Mouse (Mus musculus): ENCODE results near the gene Zfp207.
"Not testable (repeated sequence)": the region's sequence is repeated elsewhere in the genome, so short reads cannot be mapped to it uniquely, and the experiment has no call there.

The Zfp207 gene

DNA sequence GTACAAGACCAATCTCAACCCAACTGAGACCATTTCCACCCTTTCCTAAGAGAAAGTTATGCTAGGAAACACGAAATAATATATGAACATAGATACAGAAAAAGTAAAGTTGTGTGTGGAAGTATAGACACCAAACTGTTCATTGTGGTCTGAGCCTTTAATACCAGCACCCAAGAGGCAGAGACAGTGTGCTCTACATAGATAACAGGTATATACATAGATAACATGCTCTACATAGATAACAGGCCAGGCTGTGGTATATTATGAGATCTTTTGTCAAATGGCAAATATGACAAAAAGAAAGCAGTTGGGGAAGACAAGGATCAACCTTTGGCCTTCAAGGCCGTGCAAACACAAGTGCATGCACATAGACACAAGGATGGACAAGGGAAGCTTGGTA, 27.3 kb downstream of the Zfp207 start:
- no peak for DNase-seq (ENCODE audit: low read depth, low spot score)

DNA sequence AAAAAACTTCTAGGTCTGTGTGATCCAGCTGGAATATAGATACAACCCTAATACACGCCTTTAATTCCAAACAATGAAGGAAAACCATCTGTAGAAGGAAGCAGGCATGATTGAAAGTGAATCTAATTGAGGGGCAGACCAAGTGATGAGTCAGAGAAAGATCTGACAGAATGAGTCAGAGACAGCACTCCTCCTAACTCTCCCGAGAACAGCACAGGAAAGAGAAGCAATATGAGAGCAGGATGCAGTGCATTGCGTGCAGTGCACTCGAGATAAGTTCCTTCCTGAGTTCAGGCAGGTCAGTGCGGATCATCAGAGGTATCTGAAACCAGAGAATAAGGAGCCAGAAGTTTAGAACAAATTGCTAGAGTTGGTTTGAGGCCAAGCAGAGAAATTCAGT, 34.0 kb downstream of the Zfp207 start:
- no peak for DNase-seq (ENCODE audit: low read depth, low spot score)

DNA sequence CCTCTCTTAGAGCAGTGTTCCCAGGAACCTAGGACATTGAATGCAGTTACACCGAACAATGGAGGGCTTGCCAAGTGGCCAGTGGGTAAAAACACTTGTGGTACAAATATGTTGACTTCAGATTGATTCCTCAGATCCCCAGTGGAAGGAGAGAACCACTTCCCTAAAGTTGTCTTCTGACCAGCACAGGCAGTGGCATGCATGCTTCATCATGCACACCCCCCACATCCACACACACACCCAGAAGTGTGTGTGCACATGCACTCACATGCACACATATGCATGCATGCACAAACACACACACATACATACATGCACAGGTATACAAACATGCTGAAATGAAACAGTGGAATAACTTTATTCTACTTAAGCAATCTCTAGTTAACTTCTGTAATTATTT, 36.7 kb downstream of the Zfp207 start:
- DNase-seq (ENCODE audit: low read depth, low spot score) = no peak

DNA sequence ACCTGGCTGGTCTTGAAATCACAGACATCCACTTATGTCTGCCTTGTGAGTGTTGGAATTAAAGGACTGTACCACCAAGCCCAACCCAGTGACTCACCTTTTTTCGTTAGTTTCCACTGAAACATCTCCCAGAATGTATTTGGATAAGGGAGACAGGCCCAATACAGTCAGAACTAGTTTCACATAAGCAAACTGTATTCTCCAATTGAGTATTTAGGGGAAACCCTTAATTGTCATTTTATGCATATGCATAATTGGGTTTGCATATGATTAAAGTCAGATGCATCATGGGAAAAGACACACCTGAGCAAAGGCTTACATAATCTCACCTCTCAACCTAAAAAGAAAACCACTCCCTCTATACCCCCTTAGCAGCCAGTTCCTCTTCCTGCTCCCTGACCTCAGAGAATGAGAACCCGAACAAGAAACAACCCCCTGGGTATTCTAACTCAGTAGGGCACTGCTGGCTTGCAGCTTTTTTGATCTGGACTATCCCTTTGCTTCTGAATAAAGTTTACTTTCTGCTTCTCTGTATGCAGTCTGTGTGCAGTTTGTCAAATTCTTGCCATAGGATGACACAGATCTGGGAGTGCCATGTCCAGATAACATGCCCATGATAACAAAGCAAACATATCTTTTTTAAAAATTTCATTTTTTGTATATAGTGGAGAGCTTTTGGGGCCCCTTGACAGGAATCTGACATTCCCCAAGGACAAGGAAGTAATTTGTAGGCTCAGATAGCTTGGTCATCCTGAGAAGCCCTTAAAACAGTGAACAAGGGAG, 37.3 kb downstream of the Zfp207 start:
- DNase-seq (ENCODE audit: low read depth, low spot score) = no peak

DNA sequence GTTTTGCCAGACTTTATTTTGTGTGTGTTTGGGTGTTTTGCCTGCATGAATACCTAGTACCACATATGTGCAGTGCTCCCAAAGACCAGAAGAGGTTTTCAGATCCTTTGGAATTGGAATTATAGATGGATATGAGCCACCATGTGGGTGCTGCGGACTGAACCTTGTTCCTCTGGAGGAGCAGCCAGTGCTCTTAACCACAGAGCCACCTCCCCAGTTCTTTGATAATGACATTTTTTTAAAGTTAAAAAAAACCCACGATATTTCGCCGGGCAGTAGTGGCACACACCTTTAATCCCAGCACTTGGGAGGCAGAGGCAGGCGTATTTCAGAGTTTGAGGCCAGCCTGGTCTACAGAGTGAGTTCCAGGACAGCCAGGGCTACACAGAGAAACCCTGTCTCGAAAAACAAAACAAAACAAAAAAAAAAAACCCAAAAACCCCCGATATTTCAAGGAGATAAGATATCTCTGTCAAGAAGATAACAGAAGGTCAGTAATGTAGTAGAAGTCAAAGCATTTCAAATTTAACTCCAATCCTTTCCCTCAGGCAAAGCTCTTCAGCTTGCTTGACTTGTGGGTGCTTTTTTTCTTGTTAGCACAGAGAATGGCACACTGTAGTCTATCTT, 38.5 kb downstream of the Zfp207 start:
- DNase-seq (ENCODE audit: low read depth, low spot score) = no peak

DNA sequence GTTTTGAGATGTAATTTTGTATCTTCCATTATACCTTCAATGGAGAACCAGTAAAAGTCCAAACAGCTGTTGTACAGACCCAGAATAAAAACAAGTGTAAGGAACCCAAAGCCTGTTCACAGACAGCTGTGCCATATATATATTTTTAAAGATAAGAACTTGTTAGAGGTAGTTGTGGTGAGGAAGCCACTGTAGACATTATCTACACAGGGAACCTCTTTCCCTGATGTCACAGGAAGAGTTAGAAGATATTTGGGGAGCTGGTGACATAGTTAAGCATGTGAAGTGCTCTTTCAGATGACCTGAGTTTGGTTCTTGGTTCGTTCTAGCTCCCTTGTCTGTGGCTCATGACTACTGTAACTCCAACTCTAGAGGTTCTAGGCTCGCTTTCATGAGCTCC, 41.6 kb downstream of the Zfp207 start:
- DNase-seq (ENCODE audit: low read depth, low spot score) = no peak

DNA sequence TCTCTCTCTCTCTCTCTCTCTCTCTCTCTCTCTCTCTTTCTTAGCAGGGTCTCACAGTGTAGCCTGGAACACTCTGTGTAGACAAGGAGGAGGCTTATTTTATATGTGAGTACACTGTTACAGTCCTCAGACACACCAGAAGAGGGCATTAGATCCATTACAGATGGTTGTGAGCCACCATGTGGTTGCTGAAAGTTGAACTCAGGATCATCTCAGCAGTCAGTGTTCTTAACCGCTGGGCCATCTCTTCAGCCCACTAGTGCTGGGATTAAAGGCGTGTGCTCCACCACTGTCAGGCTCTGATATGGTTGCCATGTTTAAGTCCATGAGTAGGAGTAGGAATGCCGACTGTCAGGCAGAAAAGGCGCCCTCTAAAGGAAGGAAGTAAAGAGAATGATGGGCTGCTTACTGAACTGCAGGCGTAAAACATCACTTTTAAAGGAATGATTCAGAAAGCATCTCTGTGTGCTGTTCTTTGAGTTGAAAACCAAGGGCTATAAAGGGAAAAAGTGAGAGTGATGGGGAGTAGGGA, 42.2 kb downstream of the Zfp207 start:
- DNase-seq (ENCODE audit: low read depth, low spot score) = no peak

DNA sequence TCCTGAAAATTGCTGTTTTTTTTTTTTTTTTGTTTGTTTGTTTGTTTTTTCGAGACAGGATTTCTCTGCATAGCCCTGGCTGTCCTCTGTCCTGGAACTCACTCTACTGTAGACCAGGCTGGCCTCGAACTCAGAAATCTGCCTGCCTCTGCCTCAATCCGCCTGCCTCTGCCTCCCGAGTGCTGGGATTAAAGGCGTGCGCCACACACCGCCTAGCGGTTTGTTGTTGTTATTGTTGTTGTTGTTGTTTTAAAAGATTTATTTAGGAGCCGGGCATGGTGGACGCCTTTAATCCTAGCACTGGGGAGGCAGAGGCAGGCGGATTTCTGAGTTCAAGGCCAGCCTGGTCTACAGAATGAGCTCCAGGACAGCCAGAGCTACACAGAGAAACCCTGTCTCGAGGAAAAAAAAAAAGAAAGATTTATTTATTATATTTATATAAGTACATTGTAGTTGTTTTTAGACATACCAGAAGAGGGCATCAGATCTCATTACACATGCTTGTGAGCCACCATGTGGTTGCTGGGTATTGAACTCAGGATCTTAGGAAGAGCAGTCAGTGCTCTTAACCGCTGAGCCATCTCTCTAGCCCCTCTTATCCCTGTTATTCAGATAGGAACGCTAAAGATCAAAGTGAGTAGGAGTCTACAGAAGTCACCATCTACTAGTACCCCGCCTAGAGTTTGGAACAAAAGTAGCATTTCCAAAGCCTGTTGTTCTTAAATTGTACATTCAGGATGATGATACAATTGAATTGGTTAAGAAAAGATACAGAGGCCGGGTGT, 43.1 kb downstream of the Zfp207 start:
- not testable (repeated sequence) for DNase-seq (ENCODE audit: low read depth, low spot score)

DNA sequence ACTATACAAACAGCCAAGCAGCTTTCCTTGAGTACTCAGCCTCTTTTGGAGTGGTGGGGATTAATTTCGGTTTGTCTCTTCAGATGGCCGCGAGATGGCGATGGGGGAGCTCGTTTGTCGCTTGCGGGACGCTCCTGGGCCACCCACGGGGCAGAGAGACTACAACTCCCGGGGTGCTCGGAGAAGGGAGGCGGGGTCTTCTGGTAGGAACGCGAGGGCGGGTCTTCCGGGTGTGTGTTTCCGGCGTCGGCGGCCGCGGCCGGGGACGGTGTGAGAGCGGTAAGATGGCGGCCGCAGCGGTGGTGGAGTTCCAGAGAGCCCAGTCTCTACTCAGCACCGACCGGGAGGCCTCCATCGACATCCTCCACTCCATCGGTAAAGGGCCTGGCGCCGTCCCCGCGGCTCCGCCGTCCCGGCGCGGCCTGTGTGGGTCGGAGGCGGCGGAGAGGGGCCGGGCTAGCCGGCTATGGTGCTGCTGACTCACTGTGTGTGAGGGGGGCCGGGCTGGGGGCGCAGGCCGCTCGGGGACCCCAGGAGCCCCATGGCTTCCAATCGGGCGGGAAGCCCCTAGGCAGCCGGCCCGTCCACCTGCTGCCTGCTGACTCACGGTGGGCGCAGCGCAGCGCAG, 45.4 kb downstream of the Zfp207 start, which contains the start of gene Psmd11:
Psmd11 (plus strand) TSS at position 235 of the 628 bp plus-strand sequence.
- peak; percentile 93 for DNase-seq (ENCODE audit: low read depth, low spot score)

DNA sequence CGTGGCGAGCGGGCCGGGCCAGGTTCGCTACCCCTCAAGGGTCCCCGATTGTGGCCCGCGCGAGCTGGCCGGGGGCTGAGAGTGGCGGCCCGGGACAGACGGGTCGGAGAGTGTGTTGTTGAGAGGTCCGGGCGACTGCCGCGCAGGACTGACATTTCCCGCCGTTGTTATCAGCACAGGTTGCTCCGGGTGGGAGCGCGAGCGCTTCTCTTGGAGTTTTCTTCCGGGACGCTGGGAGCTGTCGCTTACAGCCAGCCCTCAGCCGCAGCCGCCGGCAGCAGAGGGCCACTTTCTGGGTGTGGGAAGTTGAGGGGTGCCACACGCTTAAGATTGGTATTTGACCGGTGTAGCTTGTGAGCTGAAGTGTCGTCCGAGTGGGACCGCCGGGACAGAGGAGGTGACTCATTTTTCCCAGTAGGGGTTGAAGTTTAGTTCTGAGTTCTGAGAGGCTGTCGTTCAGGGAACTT, 46.0 kb downstream of the Zfp207 start:
- no peak for DNase-seq (ENCODE audit: low read depth, low spot score)

DNA sequence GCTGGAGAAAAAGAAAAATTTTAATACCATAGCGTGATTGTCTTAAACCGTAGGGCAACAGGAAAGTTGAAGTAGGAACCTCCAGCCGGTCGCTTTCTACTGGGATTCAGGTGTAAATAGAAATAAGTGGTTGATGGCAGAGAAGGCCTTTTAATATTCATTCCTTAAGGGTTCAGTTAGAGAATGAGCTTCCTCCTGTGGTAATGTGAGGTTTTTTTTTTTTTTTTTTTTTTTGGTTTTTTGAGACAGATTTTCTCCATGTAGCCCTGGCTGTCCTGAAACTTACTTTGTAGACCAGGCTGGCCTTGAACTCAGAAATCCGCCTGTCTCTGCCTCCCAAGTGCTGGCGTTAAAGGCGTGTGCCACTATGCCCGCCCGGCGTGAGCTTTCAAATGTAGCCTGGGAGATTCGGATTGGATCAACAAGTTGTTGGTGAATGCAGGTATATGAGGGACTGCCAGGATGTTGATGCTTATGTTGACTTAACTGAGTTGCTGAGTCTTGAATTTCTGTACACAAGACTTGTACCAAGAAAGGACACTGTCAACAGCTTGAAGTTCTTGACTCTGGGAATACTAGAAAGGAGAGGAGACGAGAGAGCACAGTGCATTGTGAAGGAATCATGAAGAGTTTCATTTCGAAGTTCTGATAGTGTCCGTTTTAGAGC, 46.6 kb downstream of the Zfp207 start:
- no peak for DNase-seq (ENCODE audit: low read depth, low spot score)

DNA sequence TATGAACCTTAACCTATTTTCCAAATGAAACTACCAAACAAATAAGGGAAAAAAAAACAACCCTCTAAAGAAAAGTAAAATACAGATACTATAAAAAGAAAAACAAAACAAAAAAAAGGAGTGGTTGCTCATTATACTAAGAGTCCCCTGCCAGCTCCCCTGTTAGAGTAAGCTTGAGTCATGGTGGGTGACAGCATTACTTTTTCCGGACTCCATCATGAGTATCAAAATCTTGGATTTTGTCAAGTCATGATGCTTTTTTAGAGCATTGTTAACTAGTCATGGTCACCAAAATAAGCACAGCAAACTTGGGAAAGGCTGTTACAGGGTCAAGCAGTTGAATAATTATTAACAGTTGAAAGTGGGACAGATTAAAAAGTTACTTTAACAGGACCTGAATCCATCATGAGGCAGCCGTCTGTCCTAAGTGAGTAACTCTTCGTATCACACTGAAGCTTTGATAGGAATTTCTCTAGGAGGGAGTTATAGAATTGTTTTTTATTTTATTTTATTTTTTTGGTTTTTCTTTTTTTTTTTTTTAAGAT, 47.4 kb downstream of the Zfp207 start:
- DNase-seq (ENCODE audit: low read depth, low spot score) = no peak

DNA sequence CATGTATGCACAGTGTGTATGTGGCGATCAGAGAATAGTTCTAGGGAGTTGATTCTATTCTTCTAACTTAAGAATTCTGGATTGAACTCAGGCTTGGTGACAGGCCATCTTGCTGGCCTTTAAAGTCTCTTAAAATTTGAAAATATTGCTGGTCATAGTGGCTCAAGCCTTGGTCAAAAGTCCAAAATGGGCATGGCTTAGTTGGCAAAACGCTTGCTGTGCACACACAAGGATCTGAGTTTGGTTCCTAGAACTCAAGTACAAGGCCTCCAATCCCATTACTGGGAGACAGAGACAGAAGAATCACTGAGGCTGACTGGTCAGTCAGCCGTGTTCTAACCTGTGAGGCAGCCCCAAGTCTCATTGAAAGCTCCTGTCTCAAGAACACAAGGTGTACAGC, 63.8 kb downstream of the Zfp207 start:
- no peak for DNase-seq (ENCODE audit: low read depth, low spot score)

DNA sequence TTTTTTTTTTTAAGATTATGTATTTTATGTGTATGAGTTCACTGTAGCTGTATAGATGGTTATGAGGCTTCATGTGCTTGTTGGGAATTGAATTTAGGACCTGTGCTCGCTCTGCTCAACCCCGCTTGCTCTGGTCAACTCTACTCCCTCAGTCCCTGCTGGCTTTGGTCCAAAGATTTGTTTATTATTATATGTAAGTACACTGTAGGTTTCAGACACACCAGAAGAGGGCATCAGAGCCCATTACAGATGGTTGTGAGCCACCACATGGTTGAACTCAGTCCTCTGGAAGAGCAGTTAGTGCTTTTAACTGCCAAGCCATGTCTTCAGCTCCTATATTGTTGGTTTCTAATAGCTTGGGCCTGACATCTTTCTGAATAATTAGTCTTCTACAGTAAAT, 66.8 kb downstream of the Zfp207 start:
- no peak for DNase-seq (ENCODE audit: low read depth, low spot score)

DNA sequence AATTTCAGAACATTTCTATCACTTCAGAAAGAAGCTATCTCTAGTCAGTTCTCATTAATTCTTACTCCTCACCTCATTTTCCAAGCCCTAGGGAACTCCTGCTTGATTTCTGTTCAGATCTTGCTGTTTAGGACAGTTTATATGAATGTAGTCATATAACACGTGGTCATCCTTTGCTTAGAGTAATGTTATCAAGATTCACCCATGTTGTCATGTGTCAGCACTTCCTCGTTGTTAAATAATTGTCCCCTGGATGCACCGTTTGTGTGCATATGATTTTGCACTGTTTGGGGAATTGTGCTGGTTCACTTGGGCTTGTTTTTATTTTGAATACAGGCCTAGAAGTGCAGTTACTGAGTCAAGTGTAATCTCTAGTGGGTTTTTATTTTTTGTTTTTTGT, 69.2 kb downstream of the Zfp207 start:
- no peak for DNase-seq (ENCODE audit: low read depth, low spot score)

DNA sequence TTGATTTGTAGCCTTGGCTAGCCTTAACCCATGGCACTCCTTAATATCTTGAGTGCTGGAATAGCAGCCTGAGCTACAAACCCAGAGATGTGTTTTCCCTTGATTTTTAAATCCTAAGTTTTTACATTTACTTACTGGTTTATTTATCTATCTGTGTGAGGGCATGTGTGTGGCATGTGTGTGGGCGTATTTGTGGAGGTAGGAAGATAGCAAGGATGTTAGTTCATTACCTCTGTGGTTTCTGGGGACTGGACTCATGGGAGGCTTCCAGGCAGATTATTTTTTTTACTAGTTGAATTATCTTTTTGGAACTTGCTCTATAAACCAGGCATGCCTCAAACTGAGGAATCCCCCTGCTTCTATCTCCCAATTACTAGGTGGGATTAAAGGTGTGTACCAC, 70.1 kb downstream of the Zfp207 start:
- no peak for DNase-seq (ENCODE audit: low read depth, low spot score)

Data from brain, embryonic 18.5 days (tissue).